Mouse (Mus musculus) heart, postnatal 14 days (tissue): ENCODE data around the gene Rad51b. TPM values are rescaled to one million over a fixed set of nuclear protein-coding genes. Genes with fewer than 3 reads are reported as not detected.

Experiments used
- DNase-seq, 2 experiments: peaks; one replicate each; pipeline ENCODE4 v3.0.0; 2021 to 2022
- intact Hi-C: fragments of 180-260 bp; cut with DNase I; formaldehyde crosslinking; loops from one replicate; pipeline ENCODE4 v1.15.1; 2025
- total RNA-seq, 2 experiments: library from RNA; stranded (reverse); gene quantifications; 2 replicates each; pipeline ENCODE4 v1.2.3; 2021

The Rad51b gene
- total RNA-seq, 2 experiments from 2014 or later = 0.79 to 0.88 TPM

DNA sequence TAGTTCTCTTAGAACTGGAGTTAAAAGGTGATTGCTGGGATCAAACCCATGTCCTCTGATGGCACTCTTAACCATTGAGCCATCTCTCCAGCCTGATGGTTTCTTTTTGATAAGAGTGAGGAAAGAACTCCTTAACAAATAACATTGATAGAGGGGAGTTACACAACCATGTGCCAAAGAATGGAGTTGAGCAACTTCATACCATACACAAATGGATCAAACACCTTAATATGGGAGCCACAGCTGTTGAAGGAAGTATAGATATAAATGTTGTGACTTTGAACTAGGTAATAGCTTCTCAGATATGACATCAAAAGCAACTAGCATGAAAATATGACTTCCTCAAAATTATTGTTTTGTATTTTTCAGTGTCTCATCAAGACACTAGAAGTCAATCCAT lies 173.0 kb downstream of the Rad51b start:
- intact Hi-C loops = no loop called here
- DNase-seq = no peak

DNA sequence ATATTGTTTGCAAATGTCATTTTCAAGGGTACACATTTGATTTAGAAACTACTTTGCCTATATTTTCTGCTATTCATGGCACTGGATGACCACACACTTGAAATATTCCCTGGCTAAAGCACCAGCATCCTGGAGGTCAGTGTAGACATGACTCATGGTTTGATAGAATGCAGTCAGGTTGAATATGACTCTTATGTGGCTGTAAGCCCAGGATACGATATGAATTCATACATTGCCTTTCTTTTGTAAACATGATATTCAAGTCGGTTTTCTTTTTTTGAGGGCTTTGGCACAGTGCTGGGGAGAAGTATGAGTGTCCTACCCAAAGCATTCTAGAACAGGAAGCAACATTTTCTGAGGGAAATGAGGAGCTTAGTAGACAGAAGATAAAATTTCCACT lies 174.8 kb downstream of the Rad51b start:
- no peak for DNase-seq
- intact Hi-C loops = no loop called here

DNA sequence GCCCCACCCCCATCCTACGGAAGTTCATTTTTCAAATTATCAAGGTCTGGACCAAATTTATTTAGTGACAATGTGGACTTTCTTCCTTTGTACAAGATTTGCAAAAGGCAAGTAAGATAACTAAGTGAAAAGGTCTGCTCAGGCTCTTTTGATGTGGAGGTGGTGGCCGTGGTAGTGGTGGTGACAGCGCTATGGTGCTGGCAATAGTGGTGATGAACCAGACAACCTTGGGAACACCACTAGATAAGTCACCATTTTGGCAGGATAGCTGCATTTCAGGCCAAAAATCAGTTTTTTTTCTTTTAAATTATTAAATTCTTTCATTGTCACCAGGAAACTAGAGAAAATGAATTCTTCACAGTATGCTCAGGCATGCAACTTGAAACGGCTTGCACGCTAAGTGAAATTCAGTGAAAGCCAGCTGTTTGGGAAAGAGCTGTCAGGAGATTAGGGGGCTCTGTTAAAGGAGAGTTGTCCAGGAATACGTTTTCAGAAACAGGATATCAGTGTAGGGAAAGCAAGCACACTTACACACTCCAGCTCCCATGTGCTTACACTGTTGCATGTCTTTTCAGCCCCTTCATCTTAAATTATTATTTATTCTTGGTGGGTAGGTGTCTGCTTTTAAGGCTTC lies 179.4 kb downstream of the Rad51b start:
- intact Hi-C loops = no loop called here
- no peak for DNase-seq

DNA sequence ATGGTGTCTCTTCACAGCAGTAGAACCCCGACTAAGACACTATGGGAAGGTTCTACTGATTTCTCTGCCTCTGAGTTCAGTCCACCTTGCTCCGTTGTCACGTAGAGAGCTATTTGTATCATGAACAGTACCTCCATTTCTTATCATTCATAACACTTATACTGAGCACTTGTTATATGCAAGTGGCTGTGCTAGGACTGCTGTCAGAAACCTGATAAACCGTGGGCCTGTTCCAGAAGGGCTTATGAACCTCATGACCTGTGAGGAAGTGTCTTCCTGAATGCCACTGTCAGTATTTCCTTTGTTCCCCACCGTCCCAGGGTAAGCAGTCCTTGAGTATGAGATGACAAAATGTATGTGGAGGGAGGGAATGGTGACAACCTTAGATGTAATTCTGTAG lies 181.7 kb downstream of the Rad51b start:
- no peak for DNase-seq
- intact Hi-C loops = no loop called here

DNA sequence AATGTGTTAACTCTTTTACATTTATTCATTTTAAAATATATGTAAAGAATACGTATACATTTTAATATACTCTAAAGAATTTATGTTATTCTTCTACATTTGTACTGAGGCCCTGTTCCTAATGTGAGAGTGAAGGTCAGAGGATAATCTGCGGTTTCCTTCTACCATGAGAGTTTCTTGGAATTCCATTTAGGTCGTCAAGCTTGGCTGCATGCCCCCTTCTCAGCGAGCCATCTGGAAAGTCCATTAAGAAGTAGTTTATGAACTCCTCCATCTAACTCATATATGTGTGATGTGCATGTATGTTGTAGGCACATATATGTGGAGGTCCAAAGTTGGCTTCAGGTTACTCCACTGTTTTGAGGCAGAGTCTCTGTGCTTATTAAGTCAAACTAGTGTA lies 188.4 kb downstream of the Rad51b start:
- DNase-seq = no peak
- intact Hi-C loops = no loop called here

DNA sequence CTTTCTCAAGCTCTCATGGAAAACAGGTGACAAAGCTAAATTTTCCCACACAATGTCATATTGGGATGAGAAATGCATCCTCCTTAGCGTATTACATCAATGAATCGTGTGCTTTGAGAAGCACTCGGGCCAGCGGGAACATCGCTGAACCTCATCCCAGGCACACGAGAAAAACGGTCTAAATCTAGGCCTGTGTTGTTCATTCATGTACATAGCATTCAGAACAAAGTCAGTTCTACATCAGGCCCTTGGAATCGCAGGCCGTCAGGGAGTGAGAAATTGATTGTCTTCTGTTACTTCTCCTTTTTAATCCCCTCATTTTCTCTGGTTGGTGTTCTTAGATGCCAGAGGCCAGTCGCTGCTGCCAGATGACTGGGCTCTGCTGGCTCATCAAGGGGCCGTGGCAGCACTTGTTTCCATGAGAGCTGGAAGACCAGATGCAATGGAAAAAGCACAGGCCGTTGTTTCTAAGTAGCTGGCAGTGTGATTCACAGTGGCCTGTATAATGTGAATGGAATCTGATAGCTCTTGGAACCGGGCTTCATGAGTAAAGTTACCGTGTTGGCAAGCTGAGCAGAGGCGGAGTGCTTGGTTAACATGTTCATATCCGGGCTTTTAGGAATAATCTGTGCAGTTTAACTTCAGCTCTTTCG lies 191.6 kb downstream of the Rad51b start:
- DNase-seq = peak; percentile 36 to 50
- intact Hi-C loops = no loop called here

DNA sequence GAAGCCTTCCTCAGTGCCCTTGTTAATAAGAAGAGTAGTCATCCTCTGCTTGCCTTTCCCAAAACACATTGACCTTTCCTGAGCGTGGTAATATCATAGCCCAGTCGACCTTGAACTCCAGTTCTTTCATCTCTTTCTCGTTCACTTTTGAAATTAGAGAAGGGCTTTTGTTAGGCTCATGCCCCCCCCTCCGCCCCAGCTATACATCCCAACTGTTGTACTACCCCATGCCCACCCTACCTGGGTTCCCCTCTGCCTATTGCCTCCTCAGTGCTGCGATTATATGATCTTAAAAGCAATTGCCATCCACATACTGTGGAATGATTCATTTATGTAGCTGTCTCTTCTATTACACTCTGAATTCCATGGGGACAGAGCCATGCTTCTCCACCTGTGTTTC lies 193.5 kb downstream of the Rad51b start:
- intact Hi-C loops = no loop called here
- DNase-seq = no peak

DNA sequence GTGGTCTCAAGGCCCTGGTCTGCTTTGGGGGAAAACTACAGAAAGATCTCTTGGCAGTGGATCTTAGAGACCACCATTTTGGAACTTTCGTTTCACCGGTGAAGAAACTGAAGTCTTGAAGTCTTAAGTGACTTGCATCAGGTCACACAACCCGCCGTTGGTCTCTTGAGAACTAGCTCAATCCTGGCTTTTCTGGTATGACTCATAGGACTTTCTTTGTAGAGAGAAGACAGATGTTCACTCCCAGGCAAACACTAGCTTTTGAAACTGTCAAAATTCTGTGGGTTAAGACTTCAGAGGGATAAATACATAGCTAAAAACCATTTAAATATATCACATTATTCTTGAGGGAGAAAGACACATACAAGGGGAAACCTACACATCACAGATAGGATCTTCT lies 195.1 kb downstream of the Rad51b start:
- no peak for DNase-seq
- intact Hi-C loops = no loop called here

DNA sequence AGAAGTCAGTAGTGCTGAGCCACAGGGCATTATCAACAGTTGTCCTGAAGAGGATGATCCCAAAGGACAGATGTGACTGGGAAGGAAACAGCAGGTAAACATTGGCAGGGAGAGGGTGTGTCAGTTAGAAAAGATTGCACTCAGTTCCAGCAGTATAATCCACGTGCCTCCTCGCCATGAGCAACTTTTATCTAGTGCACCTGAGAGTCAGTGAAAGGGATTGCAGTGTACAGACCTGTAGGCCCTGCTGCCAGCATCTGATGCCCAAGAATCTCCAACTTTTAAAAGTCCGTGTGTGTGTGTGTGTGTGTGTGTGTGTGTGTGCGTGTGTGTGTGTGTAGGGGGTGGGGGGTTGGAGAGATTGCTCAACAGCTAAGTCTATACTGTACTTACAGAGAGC lies 195.5 kb downstream of the Rad51b start:
- DNase-seq = no peak
- intact Hi-C loops = no loop called here

DNA sequence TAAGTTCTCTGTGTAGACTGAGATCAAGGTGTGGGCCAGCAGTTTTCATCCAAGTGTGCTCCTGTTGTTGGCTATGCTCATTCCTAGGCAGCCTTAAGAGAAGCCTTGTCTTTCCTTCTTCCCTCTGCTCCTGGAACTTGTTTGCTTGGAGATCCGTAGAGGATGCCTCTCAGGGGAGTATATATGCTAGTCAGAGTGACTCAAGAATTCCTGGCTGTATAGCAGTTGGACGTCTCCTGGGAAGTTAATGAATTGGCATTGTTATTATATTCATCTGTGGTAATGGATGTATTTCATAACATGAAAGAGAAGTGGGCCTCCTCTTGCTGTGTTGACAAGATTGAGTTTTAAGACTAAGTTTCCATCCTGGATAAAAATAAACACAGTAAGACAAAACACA lies 196.4 kb downstream of the Rad51b start:
- no peak for DNase-seq
- intact Hi-C loops = no loop called here

DNA sequence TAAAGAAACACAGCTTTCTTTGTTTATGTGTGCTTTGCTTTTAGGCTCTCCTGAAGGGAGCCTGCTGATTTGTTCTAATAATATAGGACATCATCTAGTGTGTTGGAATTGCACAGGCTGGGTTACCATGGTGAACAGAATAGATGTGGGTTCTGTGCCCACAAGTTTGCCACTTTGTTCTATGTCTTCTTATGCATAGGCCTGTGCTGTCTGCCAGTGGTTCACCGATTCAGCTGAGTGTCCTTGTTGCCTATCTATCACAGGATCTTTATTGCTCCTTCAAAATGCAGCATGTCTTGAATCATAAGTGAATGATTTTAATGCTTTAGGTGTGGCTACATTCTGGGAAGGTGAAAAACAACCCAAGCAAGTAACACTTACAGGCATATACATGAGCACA lies 201.2 kb downstream of the Rad51b start:
- no peak for DNase-seq
- intact Hi-C loops = no loop called here

DNA sequence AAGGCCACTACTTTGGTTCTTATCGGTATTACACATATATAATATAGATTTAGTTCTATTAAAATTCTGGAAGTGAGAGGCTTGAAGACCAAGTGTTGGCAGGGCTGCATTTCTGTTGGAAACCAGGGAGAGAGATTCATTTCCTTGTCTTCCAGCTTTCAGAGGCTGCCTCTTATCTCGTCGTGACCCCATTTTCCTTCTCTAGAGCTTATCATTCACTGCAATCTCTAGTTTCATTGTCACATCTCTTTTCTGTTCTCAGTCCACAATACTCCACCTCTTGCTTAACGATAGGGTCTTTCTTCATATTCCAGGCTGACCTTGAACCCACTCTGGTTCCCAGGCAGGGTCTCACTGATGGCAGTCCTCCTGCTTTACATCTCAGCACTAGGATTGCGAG lies 202.7 kb downstream of the Rad51b start:
- no peak for DNase-seq
- intact Hi-C loops = no loop called here

DNA sequence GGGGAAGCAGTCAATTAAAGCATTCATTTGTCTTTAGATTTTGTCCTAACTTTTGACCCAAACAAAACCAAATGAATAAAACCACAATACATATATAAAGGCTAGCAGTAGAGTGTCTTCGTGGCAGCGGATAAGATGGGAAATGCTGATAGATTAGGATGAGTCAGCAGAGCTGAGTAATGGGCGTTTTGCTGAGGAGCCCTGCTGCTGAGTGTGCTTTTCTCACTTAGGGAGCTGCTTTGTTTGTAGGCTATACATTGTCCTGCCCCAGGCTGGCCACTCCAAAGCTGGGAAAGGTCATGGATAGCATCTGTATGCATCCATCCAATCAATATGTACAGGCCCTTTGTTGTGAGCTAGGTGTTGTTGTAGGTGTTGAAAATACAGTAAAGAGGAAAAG lies 204.8 kb downstream of the Rad51b start:
- DNase-seq = no peak
- intact Hi-C loops = no loop called here

DNA sequence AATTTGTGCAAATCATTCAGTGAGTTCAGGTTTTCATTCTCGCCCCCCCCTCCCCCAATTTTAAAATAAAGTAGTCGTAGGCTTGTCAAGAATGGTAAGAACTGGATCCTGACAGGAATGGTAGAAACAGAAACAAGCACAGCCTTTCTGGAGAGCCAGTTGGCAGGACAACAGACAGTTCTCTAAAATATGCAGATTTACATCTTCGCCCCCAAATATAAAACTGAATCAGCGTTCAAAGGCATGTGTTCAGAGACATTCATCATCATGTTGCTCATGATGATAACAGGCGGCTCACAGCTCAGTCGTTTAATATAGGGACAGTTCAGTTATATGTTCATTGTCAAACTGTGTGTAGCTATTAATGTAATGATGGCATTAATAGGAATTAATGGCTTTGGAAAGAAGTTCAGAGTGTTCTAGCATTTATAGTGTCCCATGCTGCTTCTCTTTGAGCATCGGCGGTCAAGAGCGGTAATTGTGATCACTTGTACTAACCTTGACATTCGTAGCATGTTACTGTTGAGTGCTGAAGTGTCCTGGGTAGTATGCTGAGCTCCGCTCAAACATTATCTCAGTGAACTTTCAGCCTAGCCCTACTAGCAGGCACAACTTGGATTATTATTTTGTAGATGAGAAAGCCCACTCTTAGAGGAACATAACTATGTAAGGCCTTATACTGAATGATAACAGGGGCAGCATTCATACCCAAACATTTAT lies 205.9 kb downstream of the Rad51b start:
- intact Hi-C loops = no loop called here
- no peak for DNase-seq

DNA sequence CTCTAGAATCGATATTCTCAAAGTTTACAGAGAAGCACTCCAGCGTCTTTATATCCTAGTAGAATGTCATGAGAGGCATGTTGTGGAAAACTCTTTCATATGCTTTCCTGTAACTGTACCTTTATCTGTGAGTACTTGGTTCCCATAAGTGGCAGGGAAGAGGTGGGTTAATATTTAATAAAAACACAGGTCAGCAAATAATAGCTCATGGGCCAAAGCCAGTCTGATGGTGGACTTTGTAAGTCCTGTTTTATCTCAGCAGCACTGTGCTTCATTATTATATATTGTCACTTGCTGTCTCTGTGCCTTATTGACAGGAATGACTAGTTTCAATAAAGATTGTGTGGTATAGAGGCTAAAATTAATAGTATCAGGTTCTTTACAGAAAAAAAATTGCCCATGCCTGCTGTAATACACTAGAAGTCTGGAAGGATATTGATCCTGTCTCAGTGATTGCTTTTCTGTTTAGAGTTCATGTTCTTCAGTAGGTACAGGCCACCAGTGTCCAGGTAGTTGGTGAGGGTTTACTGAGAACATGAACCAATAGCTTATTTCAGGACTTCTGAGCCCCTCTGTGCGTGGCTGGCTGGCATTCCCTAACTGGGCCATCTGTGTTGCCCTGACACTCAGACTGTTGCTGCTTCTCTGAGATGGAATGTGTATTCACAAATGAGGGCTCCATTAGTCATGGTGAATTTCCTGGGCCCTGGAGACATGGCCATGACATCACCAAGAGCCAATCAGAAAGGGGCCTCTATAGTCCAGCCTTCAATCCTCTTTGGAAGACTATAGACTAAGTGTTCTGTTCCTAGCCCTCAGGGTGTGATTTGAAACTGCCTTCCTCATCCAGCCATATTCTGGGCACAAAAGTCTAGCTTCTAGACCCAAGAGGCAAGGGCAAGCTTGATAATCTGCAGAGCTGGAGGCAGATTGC lies 206.8 kb downstream of the Rad51b start:
- no peak for DNase-seq
- intact Hi-C loops = no loop called here

DNA sequence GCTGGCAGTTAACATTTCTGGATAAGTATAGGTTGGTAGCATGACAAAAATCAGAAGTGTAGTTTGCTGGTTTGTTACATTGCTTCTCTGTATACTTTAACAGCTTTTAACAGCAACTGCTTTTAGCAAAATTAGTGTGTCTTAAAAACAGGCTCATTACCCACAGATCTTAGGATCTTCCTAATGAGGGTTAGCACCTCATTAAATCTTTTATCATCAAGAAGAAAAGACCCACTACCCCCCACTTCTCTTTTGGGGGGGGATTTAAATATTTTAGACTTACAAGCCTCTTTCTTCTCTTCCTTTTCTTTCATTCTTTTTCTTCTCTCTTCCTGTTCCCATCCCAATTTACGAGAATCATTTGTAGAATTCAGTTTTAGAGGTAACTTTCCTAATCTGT lies 207.6 kb downstream of the Rad51b start:
- intact Hi-C loops = no loop called here
- no peak for DNase-seq

DNA sequence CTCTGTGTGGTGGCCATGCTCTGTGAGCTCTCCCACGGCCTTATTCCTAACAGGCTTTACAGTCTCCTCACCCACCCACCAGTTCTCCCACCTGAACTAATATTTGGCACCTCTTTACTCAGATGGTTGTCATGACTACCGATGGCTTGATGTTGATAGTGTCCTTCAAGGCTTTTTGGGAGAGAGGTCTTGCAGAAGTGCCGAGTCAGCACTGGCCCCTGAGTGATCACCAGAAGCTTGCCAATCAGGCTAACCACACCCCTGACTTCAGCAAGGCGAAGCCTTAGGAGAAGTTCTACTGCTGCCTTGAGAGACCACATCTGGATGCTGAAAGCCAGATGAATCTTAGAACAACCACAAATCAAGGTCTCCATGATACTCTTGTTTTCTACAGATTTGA lies 209.3 kb downstream of the Rad51b start:
- intact Hi-C loops = no loop called here
- DNase-seq = no peak

DNA sequence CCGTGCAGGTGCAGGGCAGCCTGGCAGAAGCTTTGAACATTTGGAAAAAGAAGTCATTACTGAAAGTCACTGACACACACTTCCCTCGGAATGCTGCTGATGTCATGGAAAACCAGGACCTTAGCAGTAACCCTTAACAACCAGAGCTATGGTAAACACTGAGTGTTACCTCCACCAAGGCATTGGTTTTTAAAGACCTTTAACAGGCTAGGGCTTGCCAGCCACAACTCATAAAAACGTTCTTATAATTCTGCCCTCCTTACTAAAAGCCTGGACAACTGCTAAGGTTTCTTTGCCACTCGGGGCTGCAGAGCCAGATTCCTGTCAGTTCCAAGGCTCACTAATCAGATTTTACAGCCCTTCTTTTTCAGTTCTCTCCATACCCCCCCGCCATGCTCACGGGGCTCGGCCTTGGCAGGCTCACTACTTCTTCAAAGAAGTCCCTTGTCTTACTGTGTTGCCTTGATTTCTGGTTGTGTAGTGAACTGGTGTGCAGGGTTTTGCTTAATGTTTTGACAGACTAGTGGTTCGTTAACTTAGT lies 210.1 kb downstream of the Rad51b start:
- intact Hi-C loops = no loop called here
- no peak for DNase-seq

DNA sequence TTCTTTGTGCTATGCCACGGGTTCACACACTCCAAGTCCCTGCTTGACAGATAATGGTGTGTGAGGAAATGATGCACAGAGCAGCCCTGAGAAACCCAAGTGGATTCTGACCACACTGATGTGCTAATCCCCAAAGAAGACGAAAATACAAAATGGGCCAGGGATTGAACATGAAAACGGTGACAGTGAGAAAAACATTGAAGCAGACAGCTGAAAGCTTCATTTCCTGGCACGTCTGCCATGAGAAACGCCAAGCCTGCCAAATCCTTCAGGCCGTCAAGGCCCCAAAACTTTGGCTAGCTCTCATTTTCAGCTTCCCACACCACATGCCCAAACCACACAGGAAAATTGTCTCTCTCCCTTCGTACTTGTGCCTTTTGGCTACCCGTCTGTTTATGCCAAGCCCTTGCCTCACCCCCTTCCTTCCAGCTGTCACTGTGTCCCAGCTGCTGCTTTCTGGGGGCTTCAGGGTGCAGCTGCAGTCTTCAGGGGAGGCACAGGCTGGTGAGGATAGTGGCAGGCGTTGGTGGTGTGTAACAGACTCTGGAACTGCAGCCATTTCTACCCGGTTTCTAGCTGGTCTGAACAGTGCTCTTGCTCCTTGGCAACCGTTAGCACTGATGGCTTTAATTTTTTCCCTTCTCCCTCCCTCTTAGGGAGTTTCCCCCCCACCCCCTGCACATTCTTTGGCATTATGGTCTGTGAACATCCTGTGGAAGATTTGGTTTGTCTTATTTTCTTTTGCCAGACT lies 214.5 kb downstream of the Rad51b start:
- peak; percentile 33 to 58 for DNase-seq
- intact Hi-C loops = no loop called here
